Mouse (Mus musculus): ENCODE measurements around the gene Il22ra1.
A peak's percentile ranks its signal among the peaks of the same experiment; 100 is the strongest.

Il22ra1 gene

DNA sequence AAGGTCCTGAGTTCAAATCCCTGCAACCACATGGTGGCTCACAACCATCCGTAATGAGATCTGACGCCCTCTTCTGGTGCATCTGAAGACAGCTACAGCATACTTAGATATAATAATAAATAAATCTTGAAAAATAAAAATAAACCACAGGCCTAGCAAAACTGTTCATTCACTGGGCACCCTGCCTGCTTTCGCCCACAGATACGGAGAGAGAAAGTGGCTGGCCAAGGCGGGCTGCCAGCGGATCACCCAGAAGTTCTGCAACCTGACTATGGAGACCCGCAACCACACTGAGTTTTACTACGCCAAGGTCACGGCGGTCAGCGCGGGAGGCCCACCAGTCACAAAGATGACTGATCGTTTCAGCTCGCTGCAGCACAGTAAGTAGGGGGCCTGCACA is 5.9 kb downstream of the Il22ra1 start:
- no peak for ATAC-seq (ENCODE audit: low TSS enrichment)

DNA sequence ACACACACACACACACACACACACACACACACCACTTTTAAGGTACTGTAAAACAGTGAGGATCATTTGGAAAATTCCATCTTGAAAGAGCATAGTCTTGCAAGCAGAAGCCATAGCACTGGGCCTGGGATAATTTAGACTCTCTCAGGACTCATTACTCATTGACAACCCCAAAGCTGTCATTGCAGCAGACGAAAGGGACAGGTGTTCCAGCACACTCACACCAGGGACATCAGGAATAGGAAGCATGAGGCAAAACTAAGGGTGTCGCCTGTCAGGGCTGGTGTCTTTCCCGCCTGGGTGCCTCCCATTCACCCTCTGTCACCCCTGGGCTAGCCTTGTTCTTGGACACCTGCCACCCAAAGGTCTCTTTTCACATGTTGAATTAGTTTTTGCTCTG is 8.9 kb downstream of the Il22ra1 start:
- ATAC-seq (ENCODE audit: low TSS enrichment), result no peak

DNA sequence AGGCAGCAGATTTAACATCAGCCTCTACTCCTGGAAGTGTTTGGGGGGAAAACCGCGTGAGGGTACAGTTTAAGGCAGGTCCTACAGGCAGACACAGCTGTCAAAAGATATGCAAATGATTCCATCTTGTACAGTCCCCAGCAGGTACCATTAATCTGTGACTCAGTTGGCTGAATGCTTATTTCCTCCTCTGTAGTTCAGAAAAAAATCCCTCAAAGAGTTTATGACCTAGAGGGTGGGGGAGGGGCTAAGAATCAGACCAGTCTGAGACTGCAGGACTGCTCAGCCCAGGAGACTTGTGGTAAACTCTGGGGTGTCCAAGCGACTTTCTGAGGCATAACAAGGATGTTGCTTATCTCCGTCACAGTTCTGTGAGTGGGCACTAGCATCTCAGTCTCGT is 10.3 kb downstream of the Il22ra1 start:
- no peak for ATAC-seq (ENCODE audit: low TSS enrichment)

DNA sequence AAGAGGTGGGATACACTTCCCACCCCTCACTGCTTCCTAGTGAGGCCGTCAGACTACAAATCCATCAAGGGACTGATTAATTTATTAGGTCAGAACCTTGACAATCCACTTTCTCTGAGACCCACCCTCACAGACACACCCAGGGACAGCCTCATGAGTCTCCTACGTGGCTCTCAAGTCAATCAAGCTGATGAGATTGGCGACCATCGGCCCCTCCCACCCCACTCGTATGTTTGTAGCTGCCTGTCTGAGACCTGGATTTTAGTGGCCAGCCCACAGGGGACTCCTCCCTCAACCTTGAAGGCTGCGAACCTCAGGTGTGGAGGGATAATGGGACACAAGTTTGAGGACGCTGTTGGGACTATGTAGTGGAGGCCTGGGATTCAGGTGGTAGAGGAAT is 11.2 kb downstream of the Il22ra1 start:
- no peak for ATAC-seq (ENCODE audit: low TSS enrichment)

DNA sequence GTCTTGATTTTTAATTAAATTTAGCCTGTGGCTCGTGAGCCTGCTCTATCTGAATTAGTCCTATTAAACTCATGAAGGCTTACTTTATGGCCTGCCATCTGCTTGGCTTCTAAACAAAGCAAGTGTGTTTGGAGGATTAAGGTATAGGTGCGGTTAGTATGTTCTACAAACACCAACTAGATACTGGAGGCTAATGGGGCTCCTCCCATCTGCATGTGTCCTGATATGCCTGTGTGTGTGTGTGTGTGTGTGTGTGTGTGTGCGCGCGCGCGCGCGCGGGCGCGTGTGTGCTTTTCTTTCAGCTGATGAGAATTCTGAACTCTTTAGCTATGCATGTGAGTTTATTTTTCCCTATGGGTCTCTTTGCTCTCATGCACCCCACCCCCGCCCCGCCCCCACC is 11.7 kb downstream of the Il22ra1 start:
- ATAC-seq (ENCODE audit: low TSS enrichment), result no peak

DNA sequence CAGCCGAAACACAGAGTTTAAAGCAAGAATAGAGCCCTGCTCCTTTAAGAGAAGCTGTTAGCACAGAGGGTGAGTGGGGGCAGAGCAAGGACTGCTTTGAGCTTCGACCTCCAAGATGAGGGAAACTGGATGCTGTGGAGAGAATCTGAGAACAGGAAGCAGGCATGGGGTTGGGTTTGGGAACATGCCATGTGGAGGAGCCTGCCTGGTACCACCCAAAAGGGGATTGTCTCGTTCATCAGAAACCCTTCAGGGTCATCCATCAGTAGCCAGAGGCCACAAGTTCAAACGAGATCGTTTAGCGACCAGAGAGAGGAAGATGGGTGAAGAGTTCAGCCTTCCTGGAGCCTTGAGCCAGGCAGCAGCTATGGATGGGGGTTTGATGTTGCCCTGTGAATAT is 15.5 kb downstream of the Il22ra1 start:
- ATAC-seq (ENCODE audit: low TSS enrichment), result no peak

DNA sequence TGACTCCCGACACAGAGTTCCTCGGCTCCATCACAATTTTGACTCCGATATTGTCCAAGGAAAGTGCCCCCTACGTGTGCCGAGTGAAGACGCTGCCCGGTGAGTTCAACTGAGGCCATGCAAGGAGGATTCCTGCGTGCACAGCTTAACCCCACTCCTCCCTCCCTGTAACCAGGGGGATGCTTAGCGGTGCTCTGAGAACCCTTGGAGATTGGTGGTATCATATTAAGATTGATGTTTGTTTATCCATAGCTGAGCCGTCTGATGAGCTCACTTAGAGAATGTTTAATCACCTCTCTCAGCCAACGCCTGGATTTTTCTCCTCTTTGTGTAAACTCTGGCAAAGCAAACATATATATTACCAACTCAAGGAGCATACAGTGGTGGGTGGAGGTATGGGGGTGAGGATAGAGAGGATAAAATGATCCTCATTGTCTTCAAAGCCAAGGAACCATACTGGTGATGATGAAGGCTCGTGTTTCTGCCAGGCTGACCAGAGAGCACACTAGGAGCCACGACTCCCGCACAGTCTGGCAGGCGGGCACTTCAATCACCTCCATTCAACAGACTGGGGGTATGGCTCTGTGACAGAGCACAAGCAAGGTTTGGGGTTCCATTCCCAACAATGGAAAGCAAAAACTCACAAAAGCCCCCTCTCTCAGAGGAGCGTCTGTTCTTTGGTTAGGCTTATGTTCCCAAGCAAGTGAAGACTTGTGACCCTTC is 16.9 kb downstream of the Il22ra1 start:
- ATAC-seq (ENCODE audit: low TSS enrichment), result no peak

DNA sequence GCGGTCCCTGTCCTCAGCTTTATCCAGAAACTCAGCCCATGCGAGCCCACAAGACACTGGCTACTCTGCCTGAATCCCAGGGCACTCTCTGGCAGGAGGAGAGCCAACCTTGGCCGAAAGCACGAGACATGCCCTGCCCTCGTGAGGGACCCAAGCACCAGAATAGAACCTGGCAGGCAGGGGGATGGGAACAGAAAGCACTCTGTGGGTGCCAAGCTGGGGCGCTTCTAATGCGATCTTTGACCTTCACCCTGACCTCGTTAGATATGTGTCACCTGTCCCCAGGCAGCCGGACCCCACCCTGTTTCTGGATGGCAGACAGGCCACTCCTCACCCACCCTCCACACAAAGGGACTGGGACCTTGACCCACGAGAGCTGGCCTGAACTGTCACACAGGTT is 17.6 kb downstream of the Il22ra1 start:
- ATAC-seq (ENCODE audit: low TSS enrichment), result no peak

DNA sequence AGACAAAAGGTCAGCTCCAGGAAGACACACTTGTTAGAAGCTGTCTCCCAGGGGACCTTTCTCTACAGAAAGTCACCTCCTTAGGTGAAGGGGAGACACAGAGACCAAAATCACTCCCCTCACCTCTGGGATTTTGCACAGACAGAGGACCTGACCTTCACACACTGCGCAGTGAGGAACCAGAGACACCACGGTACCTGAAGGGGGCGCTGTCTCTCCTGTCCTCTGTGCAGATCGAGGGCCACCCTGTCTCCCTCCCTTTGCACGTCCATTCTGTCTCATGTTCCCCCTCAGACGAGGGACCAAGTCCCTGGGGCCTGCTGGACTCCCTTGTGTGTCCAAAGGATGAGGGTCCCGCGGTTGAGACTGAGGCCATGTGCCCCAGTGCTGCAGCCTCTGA is 22.9 kb downstream of the Il22ra1 start:
- no peak for ATAC-seq (ENCODE audit: low TSS enrichment)

DNA sequence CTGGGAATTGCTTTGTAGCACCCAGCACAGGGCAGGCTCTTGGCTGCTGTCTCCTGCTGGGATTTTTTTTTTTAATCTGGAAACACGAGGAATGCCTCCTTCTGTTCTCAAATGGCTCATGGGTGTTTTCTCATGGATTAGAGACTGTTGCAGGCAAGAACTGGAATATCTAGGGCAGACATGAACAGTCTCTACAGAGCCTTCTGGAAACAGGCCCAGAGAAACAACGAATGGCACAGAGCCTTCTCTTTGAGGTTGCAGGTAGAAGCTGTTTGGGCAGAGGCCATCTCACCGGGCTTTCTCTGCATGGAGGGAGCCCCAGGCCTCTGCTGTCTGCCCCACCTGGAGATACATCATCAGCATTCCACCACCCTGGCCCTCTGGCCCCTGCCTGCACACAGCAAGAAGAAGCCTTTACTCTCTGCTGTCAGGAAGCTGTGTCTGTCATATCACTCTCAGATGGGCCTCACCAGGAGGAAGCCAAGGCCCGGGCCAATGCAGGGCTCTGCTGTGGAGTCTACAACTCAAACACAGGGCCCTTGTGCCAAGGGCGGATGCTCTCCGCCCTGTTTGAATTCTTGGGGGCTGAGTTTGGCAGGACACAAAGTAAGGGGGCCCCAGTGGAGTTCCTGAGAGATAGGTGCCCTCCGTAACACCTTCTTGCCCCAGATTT is 24.3 kb downstream of the Il22ra1 start:
- ATAC-seq (ENCODE audit: low TSS enrichment), result no peak

DNA sequence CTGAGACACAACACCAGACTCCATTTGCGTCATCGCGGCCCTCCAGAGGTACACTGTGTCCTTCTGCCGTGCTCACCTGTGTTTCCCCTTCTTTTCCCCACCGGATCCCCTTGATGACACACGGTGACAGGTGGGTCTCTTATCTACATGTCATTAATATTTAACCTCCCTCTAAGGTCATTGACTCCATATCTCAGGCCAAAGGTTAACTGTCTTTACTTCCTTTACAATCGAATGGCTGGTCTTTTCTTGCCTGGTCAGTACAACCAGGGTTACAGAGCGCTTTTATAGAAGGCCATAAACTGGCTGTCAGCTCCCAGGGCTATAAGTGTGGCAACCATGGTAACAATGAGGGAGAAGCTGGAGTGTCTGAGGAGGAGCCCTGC is 24.8 kb downstream of the Il22ra1 start:
- no peak for ATAC-seq (ENCODE audit: low TSS enrichment)

DNA sequence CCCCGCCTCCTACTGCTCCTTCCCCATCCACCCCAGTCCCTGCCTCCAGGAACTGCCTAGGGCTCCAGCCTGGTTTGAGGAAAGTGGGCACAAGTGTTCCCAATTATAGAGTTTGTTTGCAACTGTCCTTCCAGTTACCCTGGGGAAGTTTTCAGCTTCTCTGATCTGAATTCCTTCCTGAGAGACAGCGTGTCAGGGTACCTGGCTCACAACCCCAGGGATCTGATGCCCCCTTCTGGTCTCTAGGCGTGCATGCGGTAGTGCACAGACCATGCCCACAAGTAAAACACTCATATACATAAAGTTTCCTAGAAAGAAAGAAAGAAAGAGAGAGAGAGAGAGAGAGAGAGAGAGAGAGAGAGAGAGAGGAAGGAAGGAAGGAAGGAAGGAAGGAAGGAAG is 30.4 kb downstream of the Il22ra1 start:
- ATAC-seq (ENCODE audit: low TSS enrichment), result no peak

DNA sequence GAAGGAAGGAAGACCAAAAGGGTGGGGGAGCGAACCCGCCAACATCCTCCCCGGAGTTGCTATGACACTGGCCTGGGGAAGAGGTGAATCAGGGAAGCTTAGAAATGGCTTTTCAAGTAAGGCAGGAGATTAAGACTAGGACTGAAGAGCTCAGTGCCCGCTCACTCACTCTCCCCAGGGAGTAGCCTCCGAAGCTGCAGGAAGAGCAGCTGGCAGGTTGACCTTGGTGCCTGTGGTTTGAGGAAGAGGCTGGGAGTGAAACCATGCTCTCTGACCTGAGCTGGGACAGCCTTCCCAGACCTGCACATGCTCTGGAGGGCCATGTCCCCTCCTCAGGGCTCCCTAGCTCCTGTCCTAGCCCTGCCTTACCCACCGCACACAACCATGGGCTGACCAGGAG is 30.9 kb downstream of the Il22ra1 start:
- no peak for ATAC-seq (ENCODE audit: low TSS enrichment)

DNA sequence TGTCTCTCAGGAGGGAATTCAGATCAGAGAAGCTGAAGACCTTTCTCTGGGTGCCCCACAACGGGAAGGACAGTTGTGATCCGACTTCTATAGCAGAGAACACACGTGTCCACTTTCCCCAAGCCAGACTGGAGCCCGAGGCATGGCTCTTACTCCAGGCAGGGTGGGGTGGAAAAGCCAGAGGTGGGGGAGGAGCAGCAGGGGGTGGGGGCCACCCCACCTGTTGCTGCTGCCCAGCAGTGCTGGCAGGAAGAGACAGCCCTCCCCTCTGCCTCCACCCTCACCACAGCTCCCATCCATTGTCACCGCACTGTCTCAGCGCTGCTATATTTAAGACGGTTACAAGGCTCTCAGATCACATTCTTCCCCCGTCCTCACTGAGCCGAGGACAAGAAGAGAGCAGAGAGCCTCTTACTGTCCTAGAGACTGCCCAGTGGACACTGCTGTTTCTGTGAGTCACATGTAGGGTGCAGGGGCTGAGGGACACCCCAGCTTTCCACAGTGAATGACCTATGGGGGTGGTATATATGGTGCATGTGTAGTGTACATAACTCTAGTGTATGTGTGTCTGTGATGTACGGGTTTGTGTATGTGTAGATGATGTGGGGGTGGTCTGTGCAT is 31.5 kb downstream of the Il22ra1 start, which contains the start of gene Myom3:
Myom3 (plus strand) TSS at position 360 of the 621 bp plus-strand sequence.
- ATAC-seq (ENCODE audit: low TSS enrichment), result no peak

DNA sequence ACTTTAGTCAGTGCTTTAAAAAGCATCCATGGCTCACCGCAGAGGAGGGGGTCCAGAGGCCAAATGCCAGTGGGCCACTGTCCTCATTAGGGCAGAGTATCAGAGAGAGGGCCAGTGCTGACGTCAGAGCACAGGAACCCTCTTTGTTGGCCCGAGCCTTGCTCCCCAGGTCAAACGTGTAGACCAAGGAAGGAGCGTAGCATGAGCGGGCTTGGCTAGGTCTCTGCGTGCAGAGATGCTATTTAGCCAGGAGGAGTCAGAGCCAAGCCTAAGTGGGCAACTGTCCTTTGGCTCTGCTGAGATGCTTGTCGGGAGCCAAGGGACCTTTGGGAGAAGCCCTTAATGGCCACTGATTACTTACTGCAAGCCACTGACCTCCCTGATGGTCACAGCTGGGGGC is 33.1 kb downstream of the Il22ra1 start:
- no peak for ATAC-seq (ENCODE audit: low TSS enrichment)

DNA sequence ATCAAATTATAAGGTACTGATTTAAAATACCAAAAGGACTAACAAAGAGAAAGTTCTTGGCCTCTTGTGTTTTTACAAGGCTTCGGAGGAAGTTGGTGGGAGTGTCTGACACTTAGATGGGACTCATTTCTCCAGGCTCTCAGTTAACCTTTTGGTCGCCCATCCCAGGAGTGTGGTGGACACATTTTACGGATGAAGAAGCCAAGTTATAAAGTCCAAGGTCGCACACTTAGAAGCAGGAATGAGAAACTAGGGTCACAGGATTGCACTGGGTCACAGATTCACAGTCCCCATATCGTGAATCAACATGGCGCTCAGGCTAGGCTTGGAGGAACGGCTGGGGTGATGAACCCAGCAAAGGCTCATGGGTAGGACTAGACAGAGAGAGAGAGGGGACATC is 33.6 kb downstream of the Il22ra1 start:
- no peak for ATAC-seq (ENCODE audit: low TSS enrichment)

DNA sequence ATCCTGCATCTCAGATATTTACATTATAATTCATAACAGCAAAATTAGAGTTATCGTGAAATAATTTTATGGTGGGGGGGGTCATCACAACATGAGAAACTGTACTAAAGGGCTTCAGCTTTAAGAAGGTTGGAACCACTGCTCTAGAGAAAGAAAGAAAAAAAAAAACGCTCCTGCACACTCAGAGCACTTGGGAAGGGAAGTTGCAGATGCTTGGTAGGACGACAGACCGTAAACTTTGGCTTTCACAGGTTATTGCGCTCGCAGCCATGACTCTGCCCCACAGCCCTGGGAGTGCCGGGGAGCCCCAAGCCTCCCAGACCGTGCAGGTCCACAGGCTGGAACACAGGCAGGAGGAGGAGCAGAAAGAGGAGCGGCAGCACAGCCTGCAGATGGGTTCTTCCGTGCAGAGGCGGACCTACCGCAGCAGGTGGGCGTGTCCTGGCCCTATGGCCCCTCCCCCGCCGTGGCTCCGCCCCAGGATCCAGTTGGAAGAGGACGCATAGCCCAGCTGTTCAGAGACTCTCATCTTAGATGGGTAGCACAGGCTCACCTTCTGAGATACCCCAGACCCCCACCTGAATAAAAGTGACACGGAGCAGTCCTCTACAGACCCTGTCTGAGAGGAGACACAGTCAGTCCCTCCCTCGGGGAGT is 34.4 kb downstream of the Il22ra1 start:
- ATAC-seq (ENCODE audit: low TSS enrichment), result peak; percentile 41; the same call in 1 of the 2 replicates

DNA sequence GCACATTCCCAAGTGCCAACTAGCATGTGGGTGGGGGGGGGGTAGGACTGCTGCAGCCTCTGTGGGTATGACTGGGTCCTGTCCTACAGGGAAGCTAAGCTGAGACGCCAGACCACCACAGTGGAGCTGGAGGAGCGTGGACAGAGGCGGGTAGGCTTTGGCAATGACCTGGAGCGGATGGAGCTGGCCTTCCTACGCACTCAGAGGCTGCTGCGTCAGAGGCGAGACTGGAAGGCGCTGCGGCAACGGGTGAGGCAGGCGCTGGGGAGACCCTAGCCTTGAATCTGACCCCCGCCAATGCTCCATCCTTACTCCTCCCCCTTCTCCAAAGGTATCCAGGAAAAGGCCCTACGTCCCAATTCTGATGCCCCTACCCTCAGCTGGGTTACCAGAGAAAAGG is 36.7 kb downstream of the Il22ra1 start:
- no peak for ATAC-seq (ENCODE audit: low TSS enrichment)

DNA sequence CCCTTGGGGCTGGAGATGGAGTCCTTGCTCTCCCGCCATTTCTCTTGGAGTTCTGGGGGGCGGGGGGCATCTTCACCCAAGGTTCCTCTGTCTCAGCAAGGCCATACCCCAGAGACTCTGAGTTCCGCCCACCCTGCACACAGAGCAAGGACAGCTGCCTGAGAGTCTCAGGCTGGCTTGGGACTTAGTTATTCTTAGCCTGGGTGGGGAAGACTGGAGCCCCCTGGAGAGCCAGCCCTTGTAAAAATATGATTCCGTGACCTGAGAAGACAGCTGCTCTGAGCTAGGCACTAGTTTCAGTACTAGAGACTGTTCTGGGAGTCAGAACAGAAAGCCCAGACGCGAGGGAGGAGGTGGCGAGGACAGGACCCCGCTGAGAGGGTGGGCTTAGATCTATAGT is 37.7 kb downstream of the Il22ra1 start:
- ATAC-seq (ENCODE audit: low TSS enrichment), result no peak

DNA sequence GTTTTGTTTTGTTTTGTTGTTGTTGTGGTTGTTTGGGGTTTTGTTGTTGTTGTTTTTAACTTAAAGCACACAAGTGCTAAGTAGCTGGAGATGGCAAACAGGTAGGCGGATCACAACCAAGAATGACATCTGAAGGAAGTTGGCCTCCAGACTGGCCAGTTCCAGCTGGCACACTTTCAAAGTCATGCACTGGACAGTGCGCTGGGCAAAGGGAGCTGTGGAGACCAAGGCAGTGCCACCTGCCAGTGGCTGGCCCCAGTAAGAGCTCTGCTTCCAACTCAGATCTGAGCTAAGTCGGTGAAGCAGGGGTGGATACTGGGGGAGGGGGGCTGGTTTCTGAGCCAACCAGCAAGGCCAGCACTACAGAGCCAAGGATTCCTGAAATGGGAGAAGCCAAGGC is 39.0 kb downstream of the Il22ra1 start:
- ATAC-seq (ENCODE audit: low TSS enrichment), result no peak

DNA sequence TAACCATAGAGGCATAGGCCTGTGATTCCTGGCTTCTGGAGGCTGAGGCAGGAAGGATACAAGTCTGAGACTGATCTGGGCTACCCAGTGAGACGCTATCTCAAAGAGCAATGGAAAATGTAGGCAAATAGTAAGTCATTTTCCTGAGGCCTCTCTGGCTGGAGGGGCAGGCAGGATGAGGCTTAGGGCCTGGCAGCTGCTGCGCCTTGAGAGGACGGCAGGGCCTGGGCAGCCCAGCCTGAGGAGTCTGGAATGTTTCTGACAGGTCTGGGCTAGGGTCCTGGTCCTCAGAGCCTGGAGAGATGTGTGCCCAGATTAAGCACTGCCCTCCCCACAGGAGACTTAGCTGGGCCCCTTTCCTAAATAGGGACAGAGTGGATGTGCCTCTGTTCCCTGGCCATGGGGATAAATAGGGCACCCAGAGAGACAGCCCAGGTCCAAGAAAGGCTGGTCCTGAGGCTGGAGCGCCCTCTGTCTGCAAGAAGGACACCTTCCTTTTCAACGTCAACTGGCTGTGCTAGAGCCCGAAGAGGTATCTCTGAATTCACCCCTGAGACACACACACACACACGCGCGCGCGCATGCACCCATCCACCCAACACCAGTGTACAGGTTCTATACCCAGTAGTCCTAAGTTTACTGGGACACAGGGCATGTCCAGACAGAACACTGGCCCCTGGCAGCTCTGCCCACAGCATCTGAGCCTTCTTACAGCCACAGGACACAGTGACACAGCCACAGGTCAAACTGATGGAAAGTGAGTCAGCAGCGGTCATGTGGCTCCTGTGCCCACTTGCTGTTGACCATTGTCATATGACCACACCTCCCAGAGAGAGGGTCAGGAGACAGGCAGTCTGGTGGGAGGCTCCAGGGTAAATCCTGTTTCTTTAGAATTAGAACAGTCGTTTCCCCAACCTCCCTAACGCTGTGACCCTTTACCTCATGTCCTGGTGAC is 40.9 kb downstream of the Il22ra1 start:
- peak; percentile 59; the same call in 1 of the 2 replicates for ATAC-seq (ENCODE audit: low TSS enrichment)
